Mouse (Mus musculus): ENCODE measurements around the gene Ttc1. TPM values are rescaled to one million over a fixed set of nuclear protein-coding genes. Genes with fewer than 3 reads are reported as not detected.

Ttc1 gene
- total RNA-seq, 2 experiments from 2014 or later: 53.9 to 58.5 TPM

DNA sequence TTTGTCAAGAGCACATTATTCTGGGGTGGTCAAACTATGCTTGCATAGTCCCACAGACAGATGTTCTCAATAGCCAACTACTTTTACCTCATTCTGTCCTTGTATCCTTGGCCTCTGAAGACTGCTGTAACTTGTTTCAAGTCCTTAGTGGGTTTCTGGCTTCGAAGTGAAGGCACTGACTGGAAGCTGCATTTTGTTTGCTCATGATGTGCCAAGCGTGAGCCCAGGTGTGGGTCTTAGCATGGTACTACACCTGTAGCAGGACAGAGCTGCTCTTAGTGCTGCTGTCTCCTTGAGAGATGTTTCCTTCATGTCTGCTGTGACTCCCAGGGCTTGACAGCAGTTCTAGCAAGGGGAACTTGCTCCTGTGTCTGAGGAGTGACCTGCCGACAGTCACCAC lies 24.4 kb downstream of the Ttc1 start:
- intact Hi-C loops (cut with DNase I): loop anchor here (10.0 kb wide), 1 partner anchor 229 kb away; no protein-coding TSS in a partner anchor
- no peak for DNase-seq (ENCODE audit: low spot score in 2 of 2)

DNA sequence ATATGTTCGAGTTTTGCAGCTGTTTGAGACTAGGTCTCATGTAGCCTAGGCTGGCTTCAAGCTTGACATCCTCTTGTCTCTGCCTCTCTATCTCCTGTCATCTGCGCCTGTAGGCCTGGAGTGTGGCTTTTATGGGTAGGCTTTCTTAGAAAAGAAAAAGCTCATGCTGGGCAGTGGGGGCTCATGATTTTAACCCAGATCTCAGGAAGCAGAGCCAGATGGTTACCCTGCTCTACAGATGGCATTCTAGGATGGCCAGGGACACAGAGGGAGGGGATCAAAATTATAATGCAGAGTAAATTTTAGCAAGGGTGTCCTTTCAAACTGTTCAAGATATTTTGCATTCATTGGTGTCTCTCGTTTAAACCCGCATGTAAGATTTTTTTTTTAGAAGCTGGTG lies 35.6 kb downstream of the Ttc1 start:
- DNase-seq (ENCODE audit: low spot score in 2 of 2): peak; percentile 31 to 33
- intact Hi-C loops (cut with DNase I): no loop called here

GRCm38 (mm10) chr11:43708409-43708808 lies 39.4 kb downstream of the Ttc1 start:
- intact Hi-C loops (cut with DNase I): no loop called here
- no peak for DNase-seq (ENCODE audit: low spot score in 2 of 2)

GRCm38 (mm10) chr11:43705751-43706150 lies 42.1 kb downstream of the Ttc1 start:
- intact Hi-C loops (cut with DNase I): no loop called here
- no peak for DNase-seq (ENCODE audit: low spot score in 2 of 2)

GRCm38 (mm10) chr11:43703552-43703951 lies 44.3 kb downstream of the Ttc1 start:
- no peak for DNase-seq (ENCODE audit: low spot score in 2 of 2)
- intact Hi-C loops (cut with DNase I): no loop called here

DNA sequence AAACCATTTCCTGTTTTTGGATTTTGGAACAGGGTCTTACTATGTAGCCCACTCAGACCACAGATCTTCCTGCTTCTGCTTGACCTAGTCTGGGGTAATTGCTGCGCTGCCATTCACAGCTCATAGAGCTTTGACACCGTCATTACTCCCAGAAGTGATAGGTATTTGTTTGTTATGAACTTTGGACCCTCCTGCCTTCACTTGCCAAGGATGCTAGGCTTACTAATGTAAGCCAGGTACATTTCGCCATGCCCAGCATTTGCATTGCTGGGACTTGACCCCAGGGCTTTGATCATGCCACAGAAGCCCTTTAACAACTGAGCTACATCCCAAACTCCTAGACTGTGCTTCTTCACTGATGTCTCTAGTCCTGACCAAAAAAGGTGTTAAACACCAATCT lies 47.5 kb downstream of the Ttc1 start:
- intact Hi-C loops (cut with DNase I): no loop called here

GRCm38 (mm10) chr11:43698621-43699020 lies 49.2 kb downstream of the Ttc1 start:
- intact Hi-C loops (cut with DNase I): no loop called here
- no peak for DNase-seq (ENCODE audit: low spot score in 2 of 2)

More for the DNA sequence above, 47.5 kb downstream of the Ttc1 start:
- DNase-seq (ENCODE audit: low spot score in 2 of 2): no peak

GRCm38 (mm10) chr11:43696623-43697022 lies 51.2 kb downstream of the Ttc1 start:
- intact Hi-C loops (cut with DNase I): no loop called here
- no peak for DNase-seq (ENCODE audit: low spot score in 2 of 2)

GRCm38 (mm10) chr11:43688850-43689249 lies 59.0 kb downstream of the Ttc1 start:
- no peak for DNase-seq (ENCODE audit: low spot score in 2 of 2)
- intact Hi-C loops (cut with DNase I): no loop called here

DNA sequence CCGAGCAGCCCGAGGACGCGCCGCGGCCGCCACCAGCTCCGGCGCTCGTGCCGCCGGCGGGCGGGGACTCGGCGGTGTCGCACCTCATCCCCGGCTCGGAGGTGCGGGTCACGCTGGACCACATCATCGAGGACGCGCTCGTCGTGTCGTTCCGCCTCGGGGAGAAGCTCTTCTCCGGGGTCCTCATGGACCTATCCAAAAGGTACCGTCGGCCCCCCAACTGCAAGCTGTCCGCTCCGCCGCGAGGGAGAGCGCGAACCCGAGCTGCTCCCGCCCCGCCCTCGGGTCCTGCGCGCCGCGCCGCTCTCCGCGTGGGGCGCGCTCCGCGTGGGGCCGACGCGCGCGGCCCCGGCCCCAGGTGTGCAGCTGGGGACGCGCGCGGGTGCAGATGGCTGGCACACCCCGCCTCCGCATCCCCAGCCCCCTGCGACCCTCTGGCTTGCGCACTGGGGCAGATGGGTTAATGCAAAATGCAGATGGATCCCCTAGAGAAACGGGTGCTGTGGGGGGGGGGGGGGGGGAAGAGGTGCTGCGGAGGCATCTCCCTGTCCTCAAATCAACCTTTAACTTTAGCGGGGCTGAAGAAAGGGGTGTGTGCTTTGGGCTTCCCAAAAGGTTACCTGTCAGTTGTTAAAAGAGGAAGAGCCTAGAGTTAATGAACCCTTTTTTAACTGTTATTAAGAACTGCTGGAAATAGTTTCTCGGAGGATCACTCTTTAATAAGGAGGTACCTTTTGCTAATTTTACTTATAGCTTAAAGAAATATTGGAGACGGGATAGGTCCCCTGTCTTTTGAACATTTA lies 65.2 kb downstream of the Ttc1 start:
- DNase-seq (ENCODE audit: low spot score in 2 of 2): peak; percentile 44 to 55
- intact Hi-C loops (cut with DNase I): loop anchor here (5.0 kb wide), 1 partner anchor 55 kb away; no protein-coding TSS in a partner anchor

DNA sequence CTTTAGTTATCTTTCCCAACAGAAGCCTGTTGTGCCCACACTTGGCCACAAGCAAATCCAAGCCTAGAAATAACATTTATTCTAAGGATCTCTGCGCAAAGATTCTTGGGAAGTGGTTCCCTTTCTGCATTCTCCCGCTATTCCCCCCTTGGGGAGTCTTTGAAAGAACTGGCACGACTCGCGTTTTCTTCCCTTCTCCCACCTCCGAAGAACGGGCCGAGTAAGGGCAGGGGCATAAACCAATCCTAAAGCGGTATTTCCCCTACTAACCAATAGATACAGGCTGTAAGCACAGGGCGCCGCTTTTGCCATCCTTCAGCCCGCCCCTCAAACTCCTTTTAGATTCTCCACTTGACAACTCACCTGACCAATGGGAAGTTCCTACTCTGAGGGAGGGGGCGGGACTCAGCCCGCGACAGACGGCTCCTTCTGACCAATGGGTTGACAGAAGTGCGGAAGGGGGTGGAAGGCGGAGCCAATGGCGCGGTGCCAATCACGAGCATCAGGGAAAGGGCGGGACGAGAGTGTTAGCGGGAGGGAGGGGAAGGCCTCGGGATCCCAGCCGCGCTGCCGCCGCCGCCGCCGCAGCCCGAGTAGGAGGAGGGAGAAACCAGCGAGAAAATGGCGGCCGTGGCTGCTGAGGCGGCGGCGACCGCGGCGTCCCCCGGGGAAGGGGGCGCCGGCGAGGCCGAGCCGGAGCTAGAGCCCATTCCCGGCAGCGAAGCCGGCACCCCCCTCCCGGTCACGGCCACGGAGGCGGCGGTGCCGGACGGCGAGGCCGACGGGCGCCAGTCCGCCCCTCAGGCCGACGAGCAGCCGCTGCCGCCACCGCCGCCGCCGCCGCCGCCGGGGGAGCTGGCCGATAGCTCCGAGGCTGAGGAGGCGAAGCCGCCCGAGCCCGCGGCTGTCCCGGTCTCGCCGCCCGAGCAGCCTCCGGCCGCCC lies 66.1 kb downstream of the Ttc1 start, which contains the start of gene Pwwp2a:
Pwwp2a (plus strand) TSS at position 527 of the 943 bp plus-strand sequence.
- intact Hi-C loops (cut with DNase I): loop anchor here (5.0 kb wide), 1 partner anchor 54 kb away; no protein-coding TSS in a partner anchor
- peak; percentile 99 for DNase-seq (ENCODE audit: low spot score in 2 of 2)

Other genes starting within 250 kb of the Ttc1 start
- 1 to 10 TPM; 5.6 to 6.2 TPM for gene Ccnjl, start 219.2 kb downstream of the Ttc1 start, total RNA-seq (2021)
- 1 to 10 TPM; 1.1 TPM for gene 4933415A04Rik, start 161.0 kb downstream of the Ttc1 start, total RNA-seq (2021)
- not detected for gene Fabp6, start 146.5 kb downstream of the Ttc1 start, total RNA-seq (2021)
- 10 to 100 TPM; 56.7 to 58.3 TPM for gene Pwwp2a, start 66.0 kb downstream of the Ttc1 start, total RNA-seq (2021)
- gene Adra1b, start 153.2 kb upstream of the Ttc1 start, total RNA-seq (2021): 10 to 100 TPM; 21.7 to 27.9 TPM